Mouse (Mus musculus): ENCODE measurements at regions not wholly inside any gene's neighbourhood (a gene's known extent, or its start where the extent isn't known, plus 50 kb on each side); places are given as distances from the start of the nearest gene placed in this dataset.
A peak's percentile ranks its signal among the peaks of the same experiment; 100 is the strongest.

GRCm38 (mm10) chr16:77329711-77330530, 272.0 kb downstream of the Gm11146 start:
- Histone ChIP-seq H3K27me3 (replicated peaks) (no peaks in the 10 kb centered on the region), H3K4me1 (no peaks in the 10 kb centered on the region), H3K36me3 (no peaks in the 10 kb centered on the region), H3K4me3 (peak overlapping the region; percentile 44), H3K9me3 (replicated peaks) (no peaks in the 10 kb centered on the region), H3K27ac (peak overlapping the region; percentile 79), H3K4me2 (peak overlapping the region; percentile 47), H3K9ac (peak overlapping the region; percentile 8; the same call in 1 of the 2 replicates)
- WGBS (ENCODE audit: insufficient replicate concordance): 50% methylated on average over 10 of the region's 10 CpGs
- peak; percentile 65 for ATAC-seq

- peak overlapping the region; percentile 79 for H3K27ac ChIP-seq
Observed at GRCm38 (mm10) chr16:77329160-77329691, 272.7 kb downstream of the Gm11146 start.

DNA sequence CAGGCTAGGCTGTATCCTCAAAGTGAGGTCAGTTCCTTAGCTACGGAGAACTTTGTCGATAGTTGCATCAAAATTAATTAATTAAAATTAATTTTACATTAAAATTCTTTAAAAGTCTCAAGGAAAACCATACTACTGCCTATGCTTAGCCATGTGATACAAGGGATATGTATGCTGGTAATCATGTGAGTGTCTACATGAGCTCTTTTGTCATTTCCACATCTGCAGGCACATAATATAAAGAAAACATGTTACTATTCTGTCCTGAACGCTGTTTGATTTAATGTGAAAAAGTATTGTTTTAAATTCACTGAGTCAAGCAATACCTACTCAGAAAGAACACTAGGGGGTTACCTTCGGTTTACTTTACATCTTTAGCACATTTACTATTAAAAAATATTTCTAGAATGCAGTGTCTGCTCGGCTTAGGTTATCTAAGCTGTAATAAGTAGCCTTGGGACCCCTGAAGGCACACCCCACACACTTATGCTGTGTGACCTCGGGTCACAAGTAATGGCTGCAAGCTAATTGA, 273.2 kb downstream of the Gm11146 start:
- H3K27ac ChIP-seq: peak overlapping the region; percentile 79
- no peaks in the 10 kb centered on the region for H3K4me1 ChIP-seq
- WGBS (ENCODE audit: insufficient replicate concordance): 51% methylated on average over 6 of the region's 6 CpGs
- no peak for ATAC-seq
- no peaks in the 10 kb centered on the region for H3K36me3 ChIP-seq
- H3K4me2 ChIP-seq: peak overlapping the region; percentile 47
- H3K9me3 ChIP-seq (replicated peaks): no peaks in the 10 kb centered on the region
- no peak overlapping the region; the same call in 1 of the 2 replicates for H3K9ac ChIP-seq
- H3K27me3 ChIP-seq (replicated peaks): no peaks in the 10 kb centered on the region
- peak overlapping the region; percentile 44 for H3K4me3 ChIP-seq

More at GRCm38 (mm10) chr16:77329160-77329691, 272.7 kb downstream of the Gm11146 start:
- H3K4me3 ChIP-seq: peak overlapping the region; percentile 44
- H3K9me3 ChIP-seq (replicated peaks): no peaks in the 10 kb centered on the region
- 0 out of 2 replicates have a peak, but pooled peaks have one; percentile 27 for ATAC-seq
- no peaks in the 10 kb centered on the region for H3K27me3 ChIP-seq (replicated peaks)
- peak overlapping the region; percentile 8; the same call in 1 of the 2 replicates for H3K9ac ChIP-seq
- no peaks in the 10 kb centered on the region for H3K36me3 ChIP-seq
- 42% methylated on average over 17 of the region's 17 CpGs for WGBS (ENCODE audit: insufficient replicate concordance)
- H3K4me1 ChIP-seq: no peaks in the 10 kb centered on the region
- H3K4me2 ChIP-seq: peak overlapping the region; percentile 47

GRCm38 (mm10) chr16:77328049-77328448, 273.8 kb downstream of the Gm11146 start:
- no peaks in the 10 kb centered on the region for H3K9me3 ChIP-seq (replicated peaks)
- no peaks in the 10 kb centered on the region for H3K36me3 ChIP-seq
- no peak overlapping the region for H3K4me2 ChIP-seq
- no peak overlapping the region for H3K27ac ChIP-seq
- no peak for ATAC-seq
- no peaks in the 10 kb centered on the region for H3K27me3 ChIP-seq (replicated peaks)
- no peak overlapping the region for H3K9ac ChIP-seq
- 62% methylated on average over 5 of the region's 5 CpGs for WGBS (ENCODE audit: insufficient replicate concordance)
- no peak overlapping the region for H3K4me3 ChIP-seq
- H3K4me1 ChIP-seq: no peaks in the 10 kb centered on the region

GRCm38 (mm10) chr16:77322338-77322737, 279.6 kb downstream of the Gm11146 start:
- no peak for ATAC-seq
- H3K4me1 ChIP-seq: no peaks in the 10 kb centered on the region
- H3K4me2 ChIP-seq: no peak overlapping the region
- no peaks in the 10 kb centered on the region for H3K36me3 ChIP-seq
- H3K9ac ChIP-seq: no peak overlapping the region
- WGBS (ENCODE audit: insufficient replicate concordance): 69% methylated on average over 5 of the region's 5 CpGs
- H3K9me3 ChIP-seq (replicated peaks): no peaks in the 10 kb centered on the region
- H3K27ac ChIP-seq: no peak overlapping the region
- H3K4me3 ChIP-seq: no peak overlapping the region
- H3K27me3 ChIP-seq (replicated peaks): no peaks in the 10 kb centered on the region

DNA sequence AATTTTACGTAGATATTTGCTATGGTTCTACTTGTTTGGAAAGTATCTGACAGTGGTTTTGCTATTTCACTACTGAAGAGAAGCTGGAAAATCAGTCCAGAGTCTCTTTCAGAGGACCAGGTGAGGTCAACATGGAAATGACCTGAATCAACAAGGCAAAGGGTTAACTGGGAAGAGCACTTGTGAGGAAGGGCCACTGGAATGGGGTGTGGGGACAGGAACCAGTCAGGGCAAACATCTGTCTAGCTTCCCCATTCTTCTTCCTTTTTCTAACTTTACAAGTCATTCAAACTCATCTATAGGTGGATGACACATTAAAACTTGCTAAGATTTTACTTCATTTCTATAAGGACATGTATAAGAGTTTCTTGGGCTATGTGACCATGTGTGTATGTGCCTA, 283.7 kb downstream of the Gm11146 start:
- no peak for ATAC-seq
- 72% methylated on average over 1 of the region's 1 CpGs for WGBS (ENCODE audit: insufficient replicate concordance)
- H3K27ac ChIP-seq: no peak overlapping the region
- no peak overlapping the region for H3K4me2 ChIP-seq
- no peaks in the 10 kb centered on the region for H3K36me3 ChIP-seq
- H3K4me3 ChIP-seq: no peak overlapping the region
- no peaks in the 10 kb centered on the region for H3K9me3 ChIP-seq (replicated peaks)
- H3K27me3 ChIP-seq (replicated peaks): no peaks in the 10 kb centered on the region
- H3K9ac ChIP-seq: no peak overlapping the region
- no peaks in the 10 kb centered on the region for H3K4me1 ChIP-seq

GRCm38 (mm10) chr16:77315354-77315753, 286.5 kb downstream of the Gm11146 start:
- WGBS (ENCODE audit: insufficient replicate concordance): 37% methylated on average over 1 of the region's 1 CpGs
- no peak for ATAC-seq
- no peaks in the 10 kb centered on the region for H3K27me3 ChIP-seq (replicated peaks)
- no peak overlapping the region for H3K4me3 ChIP-seq
- no peaks in the 10 kb centered on the region for H3K36me3 ChIP-seq
- no peaks in the 10 kb centered on the region for H3K4me1 ChIP-seq
- no peak overlapping the region for H3K27ac ChIP-seq
- no peak overlapping the region for H3K4me2 ChIP-seq
- no peak overlapping the region for H3K9ac ChIP-seq
- no peaks in the 10 kb centered on the region for H3K9me3 ChIP-seq (replicated peaks)

DNA sequence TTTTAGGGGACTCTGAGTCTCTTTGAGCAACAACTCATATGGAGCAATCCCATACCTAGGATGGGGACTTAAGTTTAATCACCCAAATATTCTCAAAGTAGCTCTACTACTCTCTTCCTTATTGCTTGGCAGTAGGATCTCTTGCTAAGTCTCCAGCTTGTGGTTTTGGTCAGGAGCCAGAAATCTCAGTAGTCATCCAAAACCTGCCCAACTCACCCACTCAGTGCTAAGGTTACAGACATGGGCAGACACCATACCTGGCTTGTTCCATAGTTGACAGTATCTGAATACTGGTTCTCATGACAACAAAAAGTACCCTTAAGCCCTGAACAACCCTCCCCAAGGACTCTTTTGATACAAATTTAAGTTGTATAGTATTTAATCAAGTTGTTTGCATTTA, 288.7 kb downstream of the Gm11146 start:
- ATAC-seq: no peak
- no peak overlapping the region for H3K4me3 ChIP-seq
- H3K9ac ChIP-seq: no peak overlapping the region

GRCm38 (mm10) chr16:77301270-77302171, 288.0 kb downstream of the Usp25 start:
- 70% methylated on average over 6 of the region's 6 CpGs for WGBS (ENCODE audit: insufficient replicate concordance)
- H3K27me3 ChIP-seq (replicated peaks): no peaks in the 10 kb centered on the region
- no peak for ATAC-seq
- no peak overlapping the region for H3K9ac ChIP-seq
- no peak overlapping the region for H3K4me3 ChIP-seq
- H3K36me3 ChIP-seq: no peaks in the 10 kb centered on the region
- H3K4me2 ChIP-seq: no peak overlapping the region
- no peak overlapping the region for H3K27ac ChIP-seq
- H3K9me3 ChIP-seq (replicated peaks): no peaks in the 10 kb centered on the region
- H3K4me1 ChIP-seq: no peaks in the 10 kb centered on the region

More for the DNA sequence above, 288.7 kb downstream of the Gm11146 start:
- Histone ChIP-seq H3K4me1 (no peaks in the 10 kb centered on the region), H3K27ac (no peak overlapping the region), H3K36me3 (no peaks in the 10 kb centered on the region), H3K9me3 (replicated peaks) (no peaks in the 10 kb centered on the region), H3K27me3 (replicated peaks) (no peaks in the 10 kb centered on the region), H3K4me2 (no peak overlapping the region)

DNA sequence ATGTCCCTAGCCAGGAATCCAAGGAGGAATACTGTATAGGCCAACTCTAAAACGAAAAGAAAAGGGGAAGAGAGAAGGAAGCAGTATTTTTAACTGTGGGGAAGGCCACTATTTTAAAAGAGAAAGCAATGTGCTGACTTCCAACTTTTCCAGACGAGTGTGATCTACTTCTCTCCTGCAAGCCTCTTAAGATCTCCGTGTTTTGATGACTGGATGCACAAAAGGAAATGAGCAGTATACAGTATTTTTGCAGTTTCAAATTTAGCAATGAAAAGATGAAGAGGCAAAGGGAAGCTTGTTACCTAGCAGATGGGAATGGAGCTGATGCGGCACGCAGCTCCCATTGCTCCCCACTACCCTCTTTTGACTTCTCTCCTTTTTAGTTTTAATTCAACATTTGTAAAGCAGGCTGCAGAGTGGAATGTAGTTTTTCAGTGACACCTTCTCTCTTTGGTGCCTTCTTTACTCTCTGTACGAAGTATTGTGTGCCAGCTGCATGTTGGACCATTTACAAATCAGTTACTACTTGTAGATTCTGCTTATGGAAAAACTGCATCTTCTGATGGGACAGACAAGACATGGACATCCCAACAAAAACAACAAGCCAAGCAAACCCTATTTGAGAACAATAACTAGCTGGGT, 287.2 kb downstream of the Usp25 start:
- WGBS (ENCODE audit: insufficient replicate concordance): 47% methylated on average over 6 of the region's 6 CpGs

GRCm38 (mm10) chr16:77295574-77296355, 282.3 kb downstream of the Usp25 start:
- 72% methylated on average over 4 of the region's 4 CpGs for WGBS (ENCODE audit: insufficient replicate concordance)
- no peaks in the 10 kb centered on the region for H3K36me3 ChIP-seq

More for the DNA sequence above, 287.2 kb downstream of the Usp25 start:
- Histone ChIP-seq H3K4me2 (no peak overlapping the region), H3K27ac (no peak overlapping the region), H3K4me1 (no peaks in the 10 kb centered on the region), H3K9me3 (replicated peaks) (no peaks in the 10 kb centered on the region), H3K9ac (no peak overlapping the region), H3K36me3 (no peaks in the 10 kb centered on the region), H3K4me3 (no peak overlapping the region), H3K27me3 (replicated peaks) (no peaks in the 10 kb centered on the region)
- no peak for ATAC-seq

More at GRCm38 (mm10) chr16:77295574-77296355, 282.3 kb downstream of the Usp25 start:
- Histone ChIP-seq H3K4me3 (no peak overlapping the region), H3K4me2 (no peak overlapping the region), H3K27ac (no peak overlapping the region), H3K4me1 (no peaks in the 10 kb centered on the region), H3K27me3 (replicated peaks) (no peaks in the 10 kb centered on the region), H3K9me3 (replicated peaks) (no peaks in the 10 kb centered on the region), H3K9ac (no peak overlapping the region)
- ATAC-seq: no peak

Data from liver, embryonic 12.5 days (tissue).